Mouse (Mus musculus) hematopoietic stem cell, adult 5-6 weeks (primary cell): ENCODE data around the gene Slc24a3. TPM values are rescaled to one million over a fixed set of nuclear protein-coding genes. Genes with fewer than 3 reads are reported as not detected.
A peak's percentile ranks its signal among the peaks of the same experiment; 100 is the strongest.

ENCODE experiments used
- ATAC-seq, 2 experiments: fragments of 125-278 bp in 1 of 2; replicated peaks in 1 of 2; 2 replicates each; pipeline ENCODE4 v1.8.0; 2016 to 2017; ENCODE audit warnings: inconsistent platforms in 2 of 2, mild to moderate bottlenecking in 2 of 2, moderate number of reproducible peaks in 2 of 2, low read depth in 1 of 2, moderate TSS enrichment in 1 of 2; ENCODE audit not compliant: low FRiP score in 2 of 2, poor library complexity in 2 of 2, severe bottlenecking in 2 of 2, insufficient read depth in 1 of 2, low TSS enrichment in 1 of 2
- total RNA-seq: library from RNA; stranded (forward); fragments of 172-1452, 232-1000 nt; gene quantifications from 2 replicates; pipeline ENCODE4 v1.2.3, GENCODE M21; 2017

The Slc24a3 gene
- total RNA-seq, 1 experiment from 2014 or later: 1.0 TPM

GRCm38 (mm10) chr2:145438336-145438735 is 270.8 kb downstream of the Slc24a3 start:
- no peak for ATAC-seq

GRCm38 (mm10) chr2:145439755-145440154 is 272.2 kb downstream of the Slc24a3 start:
- no peak for ATAC-seq

GRCm38 (mm10) chr2:145457106-145457747 is 289.7 kb downstream of the Slc24a3 start:
- ATAC-seq: no peak

GRCm38 (mm10) chr2:145460854-145461423 is 293.4 kb downstream of the Slc24a3 start:
- no peak for ATAC-seq

GRCm38 (mm10) chr2:145462253-145462652 is 294.7 kb downstream of the Slc24a3 start:
- no peak for ATAC-seq

- no peak for ATAC-seq
Measured at GRCm38 (mm10) chr2:145468701-145469325, 301.3 kb downstream of the Slc24a3 start.

GRCm38 (mm10) chr2:145477484-145477883 is 309.9 kb downstream of the Slc24a3 start:
- no peak for ATAC-seq

GRCm38 (mm10) chr2:145479676-145480075 is 312.1 kb downstream of the Slc24a3 start:
- no peak for ATAC-seq

GRCm38 (mm10) chr2:145500231-145500630 is 332.7 kb downstream of the Slc24a3 start:
- ATAC-seq: no peak

- no peak for ATAC-seq
Measured at GRCm38 (mm10) chr2:145501472-145501871, 333.9 kb downstream of the Slc24a3 start.

- ATAC-seq: no peak
Measured at GRCm38 (mm10) chr2:145507702-145508101, 340.1 kb downstream of the Slc24a3 start.

GRCm38 (mm10) chr2:145510650-145511225 is 343.2 kb downstream of the Slc24a3 start:
- ATAC-seq: no peak

GRCm38 (mm10) chr2:145515956-145516355 is 348.4 kb downstream of the Slc24a3 start:
- ATAC-seq: no peak

- ATAC-seq: peak; percentile 78 to 88
Measured at GRCm38 (mm10) chr2:145517346-145517745, 349.8 kb downstream of the Slc24a3 start.

GRCm38 (mm10) chr2:145522017-145522416 is 354.5 kb downstream of the Slc24a3 start:
- ATAC-seq: no peak

- ATAC-seq: no peak
Measured at GRCm38 (mm10) chr2:145523381-145523780, 355.8 kb downstream of the Slc24a3 start.

- no peak for ATAC-seq
Measured at GRCm38 (mm10) chr2:145527151-145527550, 359.6 kb downstream of the Slc24a3 start.

GRCm38 (mm10) chr2:145530941-145531353 is 363.4 kb downstream of the Slc24a3 start:
- ATAC-seq: no peak
